Mouse (Mus musculus) c-Kit-negative CD71-positive TER-119-positive erythroid progenitor cells, embryonic 14.5 days (primary cell): ENCODE data around the gene Actrt2.

ENCODE experiments used
- DNase-seq: peaks from one replicate; pipeline ENCODE4 v3.0.0-alpha.2; 2013; ENCODE audit warnings: low read depth, low spot score

The Actrt2 gene

DNA sequence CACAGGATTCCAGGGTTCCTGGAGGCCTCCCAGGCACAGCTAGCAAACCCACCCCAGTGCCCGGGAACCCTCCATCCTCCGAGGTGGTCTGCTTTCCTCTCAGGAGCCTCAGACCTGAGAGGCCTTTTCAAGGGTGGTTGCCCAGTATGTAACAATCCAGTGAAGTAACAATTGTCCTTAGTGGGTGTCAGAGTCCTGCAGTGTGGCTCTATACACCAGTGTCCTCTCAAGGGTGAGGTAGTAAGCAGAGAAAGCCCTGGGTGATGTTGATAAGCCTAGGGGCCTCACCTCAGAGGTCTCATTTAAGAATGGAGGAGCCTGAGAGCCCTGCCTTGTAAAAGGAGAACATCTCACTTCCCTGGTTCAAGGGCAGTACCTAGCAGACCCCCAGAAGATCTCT, at the start of gene Actrt2:
TSS of gene Actrt2 (minus strand) at position 101 of the 400 bp plus-strand sequence.
- no peak for DNase-seq

DNA sequence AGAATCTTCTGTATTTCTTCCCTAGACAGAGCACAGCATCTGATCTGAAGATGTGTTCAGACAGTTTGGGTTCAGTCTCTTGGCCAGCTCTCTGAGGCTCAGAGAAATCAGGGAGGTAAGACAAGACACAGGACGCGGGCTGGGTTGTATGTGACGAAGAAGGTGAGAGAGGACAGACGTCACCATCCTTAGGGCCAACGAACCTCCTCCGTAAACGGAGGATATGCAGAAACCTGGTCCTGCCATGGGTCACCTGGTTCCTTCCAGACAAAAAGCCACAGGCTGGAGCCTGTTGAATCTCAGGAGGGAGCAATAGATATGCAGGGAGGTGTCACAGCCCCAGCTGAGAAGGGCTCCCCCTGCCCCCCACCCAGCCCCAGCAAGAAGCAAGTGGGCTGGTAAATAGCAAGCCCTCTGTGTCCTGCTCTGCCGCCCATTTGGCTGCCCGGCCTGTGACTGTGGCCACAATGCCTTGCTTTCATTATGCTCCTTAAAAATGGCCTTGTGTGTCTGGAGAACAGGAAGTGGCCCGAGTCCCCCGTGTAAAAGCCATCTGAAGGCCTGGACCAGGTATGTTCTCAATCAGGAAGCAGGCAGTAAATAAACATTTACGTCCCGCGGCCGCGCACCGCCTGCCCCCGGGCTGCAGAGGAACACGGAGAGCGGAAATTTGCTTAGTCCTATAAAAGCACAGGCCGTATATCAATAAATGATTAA, 41.9 kb upstream of the Actrt2 start:
- no peak for DNase-seq

DNA sequence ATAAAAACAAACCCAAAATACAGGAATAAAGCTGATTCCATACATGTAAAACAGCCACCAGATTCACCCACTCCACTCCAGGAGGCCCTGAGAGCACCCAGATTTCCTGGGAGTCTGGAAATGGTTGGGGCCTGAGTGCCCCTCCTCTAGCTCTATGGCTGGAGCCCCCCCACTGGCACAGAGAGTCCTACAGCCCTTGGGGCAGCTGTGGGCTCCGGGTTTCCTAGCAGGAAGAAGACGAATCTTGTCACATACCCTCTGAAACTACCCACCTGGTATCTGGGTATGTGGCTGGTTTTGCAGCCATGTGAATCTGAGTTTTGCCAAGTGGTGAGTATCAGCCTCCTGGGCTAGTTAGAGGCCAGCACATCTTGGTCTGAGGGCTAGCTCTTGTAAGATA, 41.1 kb upstream of the Actrt2 start:
- DNase-seq = no peak

DNA sequence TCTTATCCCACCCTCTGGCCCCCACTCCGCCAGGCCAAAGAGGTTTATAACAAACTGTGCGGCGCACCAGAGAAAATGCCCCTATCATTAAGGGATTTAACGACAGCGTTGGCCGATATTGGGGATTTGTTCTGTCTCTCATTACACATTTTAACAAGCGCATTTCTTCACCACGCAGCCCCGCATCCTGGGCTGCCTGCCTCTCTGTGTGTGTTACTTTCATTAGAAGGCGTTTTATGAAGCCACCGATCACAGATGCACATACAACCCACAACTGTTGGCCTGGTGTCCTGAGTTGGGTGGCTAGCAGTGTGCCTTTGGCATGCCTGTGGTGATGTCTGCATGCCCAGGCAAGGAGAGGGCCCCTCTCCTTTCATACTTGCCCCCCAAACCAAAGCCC, 40.6 kb upstream of the Actrt2 start:
- DNase-seq = no peak

DNA sequence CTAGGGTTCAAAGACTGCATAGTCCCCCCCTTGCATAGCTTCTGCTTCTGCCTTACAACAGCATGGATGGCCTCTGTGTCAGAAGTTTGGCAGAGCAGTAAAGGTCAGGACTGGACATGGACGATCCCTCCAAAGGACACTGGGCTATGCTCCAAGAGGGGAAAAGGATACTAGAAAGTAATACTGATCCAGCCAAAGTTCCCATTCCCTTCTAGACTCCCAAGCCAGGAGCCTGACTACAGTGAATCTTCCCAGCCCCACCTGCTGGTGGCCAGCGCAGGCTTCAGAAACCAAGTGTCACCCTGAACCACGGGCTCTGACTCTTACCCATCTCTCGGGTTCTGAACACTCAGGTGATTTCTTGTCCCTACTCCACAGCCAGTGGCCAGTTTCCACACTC, 39.9 kb upstream of the Actrt2 start:
- DNase-seq = no peak

DNA sequence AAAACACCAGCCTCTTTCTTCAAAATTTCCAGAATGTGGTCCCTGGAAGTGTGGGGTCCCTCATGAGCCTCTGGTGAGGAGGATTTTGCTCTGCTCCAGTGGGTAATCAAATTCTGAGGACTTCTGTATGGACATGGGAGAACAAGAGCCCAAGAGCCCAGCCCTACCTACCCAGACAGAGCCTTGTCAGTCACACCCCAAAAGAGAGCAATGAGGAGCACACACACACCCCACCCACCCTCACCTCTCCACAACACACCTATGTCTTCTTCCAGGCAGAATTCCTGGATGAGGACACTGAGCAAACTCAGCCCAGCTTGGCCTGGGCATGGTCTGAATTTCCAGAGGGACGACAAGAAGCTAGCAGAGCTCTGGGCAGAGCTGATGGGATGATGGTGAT, 38.8 kb upstream of the Actrt2 start:
- DNase-seq = no peak

DNA sequence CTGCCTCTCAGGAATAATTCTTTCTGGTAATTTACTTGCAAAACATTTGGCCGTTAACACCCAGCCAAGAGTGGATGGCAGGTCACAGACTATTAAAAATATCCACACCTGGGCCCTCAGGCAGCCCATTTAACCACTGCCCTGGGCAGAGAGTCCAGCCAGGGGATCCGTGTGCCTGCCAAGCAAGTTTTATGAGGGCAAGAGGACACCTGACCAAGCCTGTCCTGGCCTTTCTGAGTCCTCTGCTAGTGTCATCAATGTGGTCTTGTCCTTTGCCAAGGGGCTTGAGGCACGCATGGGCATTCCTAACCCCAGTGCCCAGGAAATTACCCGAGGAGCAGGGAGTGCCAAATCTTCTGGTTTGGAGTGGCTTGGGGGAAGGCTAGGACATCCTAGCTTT, 38.0 kb upstream of the Actrt2 start:
- no peak for DNase-seq

DNA sequence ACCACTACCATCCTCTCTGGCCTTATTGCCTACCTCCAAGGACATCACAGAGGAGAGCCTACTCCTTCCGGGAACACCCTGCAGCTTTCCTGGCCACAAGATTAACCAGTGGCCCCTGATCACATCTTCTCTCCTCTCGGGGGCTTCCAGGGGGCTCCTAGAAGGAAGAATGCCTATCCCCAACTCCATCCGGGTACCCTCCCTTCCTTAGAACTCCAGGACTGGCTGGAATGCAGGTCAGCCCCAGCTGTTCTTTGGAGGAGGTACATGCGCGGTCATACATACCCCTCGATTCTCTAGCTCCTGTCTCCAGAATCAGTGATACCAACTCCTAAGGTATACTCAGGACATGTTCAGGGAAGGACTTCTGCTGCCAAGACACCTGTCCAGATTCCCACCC, 37.4 kb upstream of the Actrt2 start:
- DNase-seq = no peak

DNA sequence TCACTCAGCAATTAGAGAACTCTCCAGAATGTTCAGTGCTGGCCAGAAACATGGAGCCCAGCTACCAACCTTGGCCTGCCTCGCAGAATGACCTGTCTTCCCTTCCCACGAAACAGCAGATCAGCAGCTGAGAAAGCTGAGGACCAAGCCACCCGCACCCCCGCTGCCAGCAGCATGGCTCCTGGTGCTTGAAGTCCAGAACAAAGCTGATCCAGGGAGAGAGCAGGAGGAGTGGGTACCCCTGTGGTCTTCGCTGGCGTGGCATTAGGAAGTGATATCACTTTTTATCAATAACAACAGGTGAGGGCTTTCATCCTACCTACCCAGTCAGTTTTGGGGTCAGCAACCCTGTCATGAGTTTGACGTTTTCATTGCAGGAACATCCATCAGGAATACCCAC, 36.9 kb upstream of the Actrt2 start:
- DNase-seq = no peak

DNA sequence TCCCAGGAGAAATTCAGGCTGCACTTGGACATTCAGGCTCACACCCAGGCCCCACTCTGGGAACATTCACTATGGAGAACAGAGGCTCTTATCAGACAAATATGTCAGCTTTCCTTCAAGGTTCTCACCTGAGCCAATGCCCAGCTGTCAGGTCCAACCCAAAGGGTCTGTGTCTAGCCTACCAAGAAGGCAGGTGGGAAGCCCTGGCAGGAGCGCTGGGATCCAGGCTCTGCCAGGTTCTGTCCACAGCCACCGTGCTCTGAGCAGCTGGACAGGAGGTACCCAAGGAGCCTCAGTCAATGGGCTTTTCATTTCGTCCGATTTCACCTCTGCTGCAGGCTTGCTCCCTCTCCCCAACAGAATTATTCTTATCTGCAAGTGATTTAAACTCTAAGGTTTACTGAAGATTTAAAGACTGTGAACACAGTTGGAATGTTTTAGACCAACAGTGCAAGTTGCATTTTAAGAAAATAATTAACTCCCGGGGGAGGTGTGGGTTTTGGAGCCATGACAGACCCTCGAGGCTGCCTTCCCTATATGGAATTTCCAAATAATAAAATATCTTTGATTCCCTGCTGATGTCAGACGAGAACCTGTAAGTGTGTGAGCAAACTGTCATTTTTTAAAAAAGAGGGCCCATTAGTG, 35.9 kb upstream of the Actrt2 start:
- DNase-seq = no peak

DNA sequence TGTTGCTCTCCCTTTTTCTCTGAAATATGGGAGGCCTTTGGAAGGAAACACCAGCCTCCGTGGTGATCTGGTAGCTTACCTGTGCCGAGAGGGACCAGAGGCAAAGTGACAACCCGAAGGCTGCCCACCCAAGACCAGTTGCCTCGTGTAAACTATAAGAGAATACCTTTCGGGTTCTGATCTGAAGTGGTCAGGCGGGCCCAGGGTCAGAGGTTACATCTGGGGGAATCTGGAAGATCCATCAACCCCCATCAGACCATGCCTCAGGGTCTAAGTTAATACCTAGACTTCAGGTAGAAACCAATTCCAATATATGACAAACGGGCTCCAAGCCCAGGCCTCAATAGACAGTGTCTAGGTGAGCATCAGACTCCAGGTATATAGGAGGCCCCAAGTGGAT, 35.3 kb upstream of the Actrt2 start:
- DNase-seq = no peak

DNA sequence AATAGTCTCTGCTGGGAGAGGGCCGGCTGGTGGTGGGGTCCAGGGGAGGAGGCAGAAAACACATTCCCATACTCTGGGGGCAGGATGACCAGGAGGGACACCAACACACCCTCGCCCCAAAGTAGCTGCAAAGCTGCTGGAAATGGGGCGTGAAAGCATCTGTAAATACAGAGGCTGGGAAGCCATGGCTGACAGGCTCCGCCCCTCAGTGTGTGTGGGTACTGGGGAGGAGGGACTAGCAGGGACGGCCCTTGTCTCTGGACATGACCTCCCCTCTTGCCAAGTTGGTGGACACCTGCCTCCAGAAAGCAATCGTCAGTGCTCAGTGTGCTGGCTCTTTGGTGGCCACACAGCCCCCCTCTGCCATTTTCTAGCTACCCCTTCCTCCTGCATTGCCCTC, 34.5 kb upstream of the Actrt2 start:
- no peak for DNase-seq

DNA sequence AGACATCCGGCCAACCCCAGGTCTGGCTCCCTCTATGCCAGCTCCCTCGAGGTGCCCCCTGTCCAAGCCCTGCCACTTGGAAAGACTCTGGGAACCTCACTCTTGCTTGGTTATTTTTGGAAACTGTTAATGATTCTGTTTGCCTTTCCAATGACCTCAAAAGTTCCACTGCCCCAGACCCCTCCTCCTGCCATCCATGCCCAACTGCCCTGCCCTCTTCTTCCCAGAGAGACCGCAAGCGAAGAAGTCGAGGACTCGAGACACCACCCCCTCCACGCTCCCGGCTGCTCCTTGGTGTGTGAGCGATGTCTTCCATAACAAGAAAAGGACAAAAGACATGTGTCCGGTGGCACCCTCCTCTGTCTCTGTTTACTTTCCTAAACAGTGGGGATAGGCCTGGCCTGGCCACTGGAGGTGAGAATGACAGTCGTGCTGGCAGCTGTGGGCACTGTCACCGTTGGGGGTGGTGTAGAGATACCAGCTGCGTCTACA, 33.3 kb upstream of the Actrt2 start:
- no peak for DNase-seq

DNA sequence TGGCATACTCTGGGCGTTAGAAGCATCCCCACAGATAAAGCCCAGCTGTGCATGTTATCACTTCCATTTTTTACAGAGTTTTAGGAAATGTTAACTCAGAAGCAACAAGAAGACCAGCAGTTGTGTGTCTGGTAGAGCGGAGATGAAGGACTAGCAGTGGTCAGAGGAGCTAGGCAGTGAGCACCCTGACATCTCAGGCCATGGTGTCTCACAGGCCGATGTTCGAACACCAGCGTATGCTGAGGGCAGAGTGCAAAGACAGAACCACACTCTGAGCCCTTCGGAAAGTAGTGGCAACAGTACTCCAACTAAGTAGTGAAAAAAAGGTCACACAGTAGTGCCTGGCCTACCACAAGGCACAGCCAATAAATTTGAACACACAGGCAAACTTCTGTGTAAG, 32.8 kb upstream of the Actrt2 start:
- no peak for DNase-seq

DNA sequence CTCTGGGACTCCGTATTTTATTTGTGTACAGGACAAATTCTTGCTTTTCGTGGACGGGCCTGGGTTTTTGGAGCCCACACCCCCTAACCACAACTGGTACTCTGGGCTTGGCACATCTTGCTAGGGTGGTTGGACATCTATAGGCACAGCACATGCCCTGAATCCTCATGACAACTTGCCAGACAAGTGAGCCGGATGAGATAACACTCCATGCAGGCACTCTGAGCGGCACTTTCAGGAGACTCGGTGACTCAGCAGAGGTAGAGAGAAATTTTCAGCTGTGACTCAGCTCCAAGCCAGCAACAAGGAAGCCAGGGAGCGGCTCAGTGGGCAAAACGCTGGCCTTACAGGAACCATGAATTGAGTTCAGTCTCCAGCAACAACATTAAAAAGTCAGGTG, 31.6 kb upstream of the Actrt2 start:
- no peak for DNase-seq

DNA sequence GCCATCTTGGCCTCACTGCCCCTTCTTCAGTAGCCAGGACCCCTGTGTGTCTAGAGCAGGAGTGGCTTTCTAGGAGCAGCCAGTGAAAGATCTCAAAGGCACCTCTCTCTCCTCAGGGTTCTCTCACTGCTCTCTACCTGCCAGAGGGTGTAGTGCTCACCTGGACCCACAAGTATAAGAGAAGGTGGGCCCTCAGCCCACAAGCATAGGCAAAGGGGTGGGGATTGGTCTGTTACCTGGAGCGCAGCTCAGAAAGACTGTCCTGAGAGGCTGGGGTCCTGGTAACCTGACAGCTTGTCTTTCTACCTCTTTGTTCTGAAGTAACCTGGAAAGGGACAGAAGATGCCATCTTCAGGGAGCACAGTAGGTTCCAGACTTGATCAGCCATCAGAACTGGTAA, 31.0 kb upstream of the Actrt2 start:
- no peak for DNase-seq

DNA sequence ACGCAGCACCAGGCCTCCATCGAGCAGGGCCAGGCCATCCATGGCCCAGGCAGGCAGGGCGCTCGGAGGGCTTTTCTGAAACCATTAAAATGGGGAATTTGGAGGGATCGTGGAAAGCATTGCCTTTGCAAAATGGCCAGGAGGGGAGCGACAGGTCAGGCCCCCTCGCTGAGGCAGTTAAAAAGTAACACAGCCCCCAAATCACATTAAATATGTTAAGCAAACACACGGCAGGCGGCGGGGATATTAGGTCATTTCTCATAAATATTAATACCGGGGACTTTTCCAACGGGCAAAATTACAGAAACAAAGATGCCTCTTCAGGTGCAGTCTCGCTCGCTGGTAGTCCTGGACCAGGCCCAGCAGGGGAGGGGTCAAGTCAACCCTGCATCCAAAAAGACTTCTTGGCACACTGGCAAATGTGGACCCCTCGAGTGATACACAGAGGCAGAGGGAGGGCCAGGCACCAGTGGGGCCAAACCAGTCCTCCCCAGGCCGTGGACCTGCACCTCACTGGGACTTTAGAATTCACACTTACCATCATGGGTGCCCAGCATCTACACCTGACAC, 30.4 kb upstream of the Actrt2 start:
- DNase-seq = no peak

DNA sequence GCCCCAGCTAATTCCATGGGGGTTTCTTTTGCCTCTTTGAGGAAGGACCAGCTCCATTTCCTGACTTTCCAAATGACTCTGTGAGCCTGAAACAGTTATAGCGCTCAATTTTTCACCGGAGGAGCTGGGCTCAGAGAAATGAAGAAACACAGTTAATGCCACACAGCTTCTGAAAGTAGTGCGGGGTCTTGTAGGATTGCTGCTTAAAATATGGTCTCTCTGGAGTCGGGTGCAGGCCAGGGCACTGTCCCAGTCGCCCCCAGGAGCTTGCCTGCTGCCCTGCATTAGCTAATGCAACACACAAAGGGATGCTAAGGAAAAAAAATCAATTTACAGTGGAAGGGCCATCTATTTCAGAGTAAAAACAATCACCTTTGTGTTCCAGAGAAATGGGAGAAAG, 29.8 kb upstream of the Actrt2 start:
- no peak for DNase-seq

DNA sequence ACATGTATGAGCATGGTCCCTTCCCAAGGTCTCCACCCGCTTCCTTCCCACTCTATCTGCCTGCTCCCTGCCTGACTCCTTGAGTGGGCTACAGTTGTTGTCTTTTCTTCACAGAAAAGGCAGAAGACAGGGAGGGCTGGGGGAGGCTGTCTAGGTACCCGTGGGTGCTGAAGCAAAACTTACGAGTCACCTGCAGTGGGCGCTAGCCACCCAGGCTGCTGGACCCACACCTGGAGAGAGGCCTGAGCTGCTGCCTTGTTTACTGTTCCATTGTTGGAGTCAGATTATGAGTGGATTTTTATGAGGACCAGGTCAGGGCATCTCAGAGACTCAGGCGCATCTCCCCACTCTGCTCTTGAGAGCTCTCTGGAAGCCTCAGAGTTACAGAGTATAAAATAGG, 28.9 kb upstream of the Actrt2 start:
- DNase-seq = no peak

DNA sequence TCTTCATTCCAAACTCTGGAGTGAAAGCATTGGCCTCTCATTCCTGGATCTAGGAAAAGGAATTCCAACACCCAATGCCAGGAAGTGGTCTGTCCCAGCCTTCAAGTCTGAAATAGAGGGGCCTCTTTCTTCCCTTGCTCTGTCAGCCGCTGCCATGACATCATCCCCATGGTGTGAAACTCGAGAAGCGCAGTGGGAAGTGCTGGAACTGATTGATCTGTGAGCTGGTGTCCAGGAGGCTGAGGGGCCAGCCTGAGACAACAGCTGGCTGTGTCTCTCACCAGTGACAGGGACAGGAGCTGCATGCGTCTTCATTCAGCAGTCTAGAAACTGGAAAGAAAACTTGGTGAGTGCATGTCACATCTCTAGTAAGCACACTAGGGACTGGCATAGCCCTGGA, 28.5 kb upstream of the Actrt2 start:
- no peak for DNase-seq

DNA sequence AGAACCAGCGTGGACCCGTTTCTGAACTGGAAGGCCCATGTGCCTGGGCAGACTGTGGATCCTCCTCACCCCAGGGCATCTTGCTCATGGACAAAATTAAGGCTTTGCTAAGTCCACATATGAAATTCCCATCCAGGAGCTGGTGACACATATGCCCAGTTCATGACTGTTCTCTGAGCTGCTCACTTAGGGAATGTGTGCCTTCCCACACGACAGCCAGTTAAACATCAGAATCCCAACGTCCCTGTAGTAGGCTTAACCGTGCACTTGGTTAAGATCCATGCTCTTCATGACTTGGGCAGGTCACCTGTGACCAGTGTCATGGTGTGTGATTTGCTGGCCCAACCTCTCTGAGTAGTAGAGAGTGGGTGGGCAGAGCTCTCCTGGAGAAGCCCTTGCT, 26.7 kb upstream of the Actrt2 start:
- DNase-seq = no peak

DNA sequence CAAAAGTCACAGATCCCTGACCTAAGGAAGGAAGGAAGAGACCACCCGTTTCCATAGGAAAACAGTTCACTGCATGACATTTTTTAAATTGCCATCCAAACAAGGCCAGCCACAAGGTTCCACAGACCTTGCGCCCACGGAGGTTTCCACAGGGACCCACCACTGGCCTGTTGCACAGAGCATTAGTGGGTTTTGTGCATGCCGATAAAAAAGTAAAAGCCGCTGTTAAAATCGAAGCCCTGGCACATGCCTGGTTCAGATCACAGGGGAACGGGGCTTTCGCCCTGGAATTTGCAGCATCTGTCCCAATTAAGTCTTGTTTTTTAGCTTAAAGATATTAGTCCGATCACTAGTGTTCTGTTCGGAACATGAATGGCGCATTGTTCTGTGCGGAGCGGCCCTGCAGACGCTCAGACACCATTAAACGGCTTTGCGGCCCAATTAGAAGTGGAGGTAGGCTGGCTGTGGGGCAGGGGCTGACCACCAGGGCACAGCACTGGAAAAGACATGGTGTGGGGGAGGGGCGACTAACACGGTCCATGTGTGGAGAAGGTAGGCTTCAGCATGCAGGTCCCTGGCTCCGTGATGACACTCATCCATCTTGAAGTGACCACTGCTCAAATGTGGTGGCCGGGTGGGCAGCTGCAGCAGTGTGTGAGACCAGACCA, 25.8 kb upstream of the Actrt2 start:
- no peak for DNase-seq
